Mouse (Mus musculus): ENCODE measurements at regions not wholly inside any gene's neighbourhood (a gene's known extent, or its start where the extent isn't known, plus 50 kb on each side); places are given as distances from the start of the nearest gene placed in this dataset.

- no peaks in the 10 kb centered on the region for H3K79me2 ChIP-seq (ENCODE audit: control insufficient read depth, insufficient read depth, low read length, poor library complexity)
- H3K9ac ChIP-seq (ENCODE audit: control insufficient read depth, low read depth, low read length, poor library complexity, severe bottlenecking), result no peak overlapping the region
- H3K4me3 ChIP-seq (ENCODE audit: control insufficient read depth in 1 of 2, insufficient read depth in 1 of 2, low read depth in 2 of 2, low read length in 2 of 2), result no peak overlapping the region
- TF ChIP-seq USF2 (IDR thresholded peaks at IDR 0.05; ENCODE audit: borderline replicate concordance in 1 of 2, insufficient read depth in 1 of 2, low read depth in 1 of 2, low read length in 2 of 2) (no peak), TCF12 (IDR thresholded peaks at IDR 0.05; ENCODE audit: low read depth, low read length) (no peak), ELF1 (IDR thresholded peaks at IDR 0.05; ENCODE audit: low read depth, low read length) (no peak), JUND (IDR thresholded peaks at IDR 0.05; ENCODE audit: low read depth, low read length) (no peak), MYC (IDR thresholded peaks at IDR 0.05; ENCODE audit: low read depth, low read length) (no peak), MXI1 (IDR thresholded peaks at IDR 0.05; ENCODE audit: low read depth, low read length) (no peak), NRF1 (IDR thresholded peaks at IDR 0.05; ENCODE audit: insufficient read depth, low read depth, low read length, poor library complexity, severe bottlenecking) (no peak), USF1 (IDR thresholded peaks at IDR 0.05; ENCODE audit: low read depth, low read length) (no peak), MAFK (IDR thresholded peaks at IDR 0.05; ENCODE audit: borderline replicate concordance, low read depth, low read length) (no peak), ZC3H11A (IDR thresholded peaks at IDR 0.05; ENCODE audit: low read depth, low read length) (no peak), CHD2 (IDR thresholded peaks at IDR 0.05; ENCODE audit: low read length) (no peak), CTCF (IDR thresholded peaks at IDR 0.05 in 2 of 3, conservative IDR thresholded peaks at IDR 0.05 in 1 of 3; ENCODE audit: control insufficient read depth in 1 of 3, insufficient read depth in 1 of 3, low read depth in 2 of 3, low read length in 3 of 3, poor library complexity in 1 of 3, severe bottlenecking in 1 of 3) (no peak), GABPA (IDR thresholded peaks at IDR 0.05; ENCODE audit: low read depth, low read length) (no peak), BHLHE40 (IDR thresholded peaks at IDR 0.05; ENCODE audit: borderline replicate concordance, low read depth, low read length) (no peak), SMC3 (IDR thresholded peaks at IDR 0.05; ENCODE audit: low read depth, low read length) (no peak), POLR2AphosphoS5 (IDR thresholded peaks at IDR 0.05; ENCODE audit: borderline replicate concordance, low read depth, low read length) (no peak), MAZ (IDR thresholded peaks at IDR 0.05; ENCODE audit: low read depth, low read length) (no peak), MEF2A (IDR thresholded peaks at IDR 0.05; ENCODE audit: extremely low read depth, insufficient replicate concordance, low read depth, low read length, poor library complexity, severe bottlenecking) (no peak)
- no peaks in the 10 kb centered on the region for H3K4me1 ChIP-seq (ENCODE audit: control insufficient read depth in 1 of 2, insufficient read depth in 2 of 2, low read length in 2 of 2)
- no peaks in the 10 kb centered on the region for H3K36me3 ChIP-seq (ENCODE audit: control insufficient read depth in 1 of 2, insufficient read depth in 2 of 2, low read length in 2 of 2)
- H3K9me3 ChIP-seq (replicated peaks; ENCODE audit: insufficient read depth, low read length), result no peaks in the 10 kb centered on the region
- DNase-seq (ENCODE audit: low read depth, low spot score), result no peak
- no peaks in the 10 kb centered on the region for H3K27me3 ChIP-seq (ENCODE audit: control insufficient read depth in 1 of 2, insufficient read depth in 2 of 2, low read length in 2 of 2)
- no peak overlapping the region for H3K27ac ChIP-seq (ENCODE audit: control insufficient read depth, low read depth, low read length)
These were observed 62.9 kb upstream of the Tsc22d1 start for GRCm38 (mm10) chr14:76351856-76352255.

DNA sequence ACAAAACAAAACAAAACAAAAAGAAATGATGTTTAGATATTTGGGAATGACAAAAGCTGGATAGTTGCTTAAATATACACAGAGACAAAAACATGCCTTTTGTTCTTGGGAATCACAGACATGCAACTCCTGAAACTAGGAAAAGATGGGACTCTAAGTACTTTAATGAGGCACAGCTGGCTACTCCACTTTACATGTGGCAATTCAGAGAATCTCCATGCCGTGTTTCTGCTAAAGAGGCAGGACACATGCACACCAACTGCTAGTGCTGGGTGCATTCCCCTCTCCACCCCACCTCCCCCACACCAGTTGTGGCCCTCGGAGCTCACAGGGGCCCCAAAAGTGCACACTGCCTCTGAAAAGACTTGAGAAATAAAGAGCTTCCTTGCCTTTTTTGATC lies 58.6 kb upstream of the Tsc22d1 start:
- Histone ChIP-seq H3K27me3 (ENCODE audit: control insufficient read depth in 1 of 2, insufficient read depth in 2 of 2, low read length in 2 of 2) (no peaks in the 10 kb centered on the region), H3K36me3 (ENCODE audit: control insufficient read depth in 1 of 2, insufficient read depth in 2 of 2, low read length in 2 of 2) (no peaks in the 10 kb centered on the region), H3K27ac (ENCODE audit: control insufficient read depth, low read depth, low read length) (no peak overlapping the region), H3K9me3 (replicated peaks; ENCODE audit: insufficient read depth, low read length) (no peaks in the 10 kb centered on the region), H3K79me2 (ENCODE audit: control insufficient read depth, insufficient read depth, low read length, poor library complexity) (no peaks in the 10 kb centered on the region), H3K4me1 (ENCODE audit: control insufficient read depth in 1 of 2, insufficient read depth in 2 of 2, low read length in 2 of 2) (no peaks in the 10 kb centered on the region), H3K4me3 (ENCODE audit: control insufficient read depth in 1 of 2, insufficient read depth in 1 of 2, low read depth in 2 of 2, low read length in 2 of 2) (no peak overlapping the region), H3K9ac (ENCODE audit: control insufficient read depth, low read depth, low read length, poor library complexity, severe bottlenecking) (no peak overlapping the region)
- no peak for DNase-seq (ENCODE audit: low read depth, low spot score)
- TF ChIP-seq NELFE (IDR thresholded peaks at IDR 0.05; ENCODE audit: low read depth, low read length) (no peak), HCFC1 (IDR thresholded peaks at IDR 0.05; ENCODE audit: low read depth, low read length) (no peak), CTCF (IDR thresholded peaks at IDR 0.05 in 2 of 3, conservative IDR thresholded peaks at IDR 0.05 in 1 of 3; ENCODE audit: control insufficient read depth in 1 of 3, insufficient read depth in 1 of 3, low read depth in 2 of 3, low read length in 3 of 3, poor library complexity in 1 of 3, severe bottlenecking in 1 of 3) (no peak), BHLHE40 (IDR thresholded peaks at IDR 0.05; ENCODE audit: borderline replicate concordance, low read depth, low read length) (no peak)
